Mouse (Mus musculus) testis, adult 2 months (tissue): ENCODE results near the gene Tmem178b. TPM values are rescaled to one million over a fixed set of nuclear protein-coding genes. Genes with fewer than 3 reads are reported as not detected.

Experiments
- H3K27ac ChIP-seq: fragments of 200-500 bp; 2 replicates; pipeline ENCODE4 v1.5.1; 2012; ENCODE audit warnings: low read depth, low read length; ENCODE audit not compliant: control insufficient read depth, insufficient read depth
- H3K27me3 ChIP-seq: fragments of 200-500 bp; 2 replicates; pipeline ENCODE4 v1.6.1; 2012; ENCODE audit warnings: mild to moderate bottlenecking, low read length, moderate library complexity; ENCODE audit not compliant: control insufficient read depth, insufficient read depth
- H3K36me3 ChIP-seq: fragments of 200-500 bp; 2 replicates; pipeline ENCODE4 v1.6.1; 2012; ENCODE audit warnings: mild to moderate bottlenecking, low read length; ENCODE audit not compliant: control insufficient read depth, insufficient read depth
- H3K4me1 ChIP-seq: fragments of 200-500 bp; 2 replicates; pipeline ENCODE4 v1.6.1; 2012; ENCODE audit warnings: low read length; ENCODE audit not compliant: control insufficient read depth, insufficient read depth
- H3K4me3 ChIP-seq: fragments of 200-500 bp; 2 replicates; pipeline ENCODE4 v1.5.1; 2012; ENCODE audit warnings: low read depth, mild to moderate bottlenecking, low read length, moderate library complexity, mixed read lengths; ENCODE audit not compliant: control insufficient read depth
- CTCF ChIP-seq: fragments of 200-500 bp; IDR thresholded peaks from 2 replicates; pipeline ENCODE4 v1.5.1; 2012; ENCODE audit warnings: low read depth, mild to moderate bottlenecking, inconsistent platforms, low read length, moderate library complexity; ENCODE audit not compliant: control insufficient read depth, insufficient read depth, insufficient replicate concordance
- POLR2A ChIP-seq: fragments of 200-500 bp; IDR thresholded peaks from 2 replicates; pipeline ENCODE4 v1.6.1; 2012; ENCODE audit warnings: low read depth, mild to moderate bottlenecking, inconsistent platforms, low read length, moderate library complexity; ENCODE audit not compliant: control insufficient read depth
- polyA plus RNA-seq: library from polyadenylated mRNA; depleted of rRNA; stranded (reverse); fragments of >200 nt; gene quantifications from 2 replicates; pipeline ENCODE4 v1.2.3, GENCODE M21; 2012

Gene Tmem178b
- polyA plus RNA-seq, 1 experiment, result 10.8 TPM

DNA sequence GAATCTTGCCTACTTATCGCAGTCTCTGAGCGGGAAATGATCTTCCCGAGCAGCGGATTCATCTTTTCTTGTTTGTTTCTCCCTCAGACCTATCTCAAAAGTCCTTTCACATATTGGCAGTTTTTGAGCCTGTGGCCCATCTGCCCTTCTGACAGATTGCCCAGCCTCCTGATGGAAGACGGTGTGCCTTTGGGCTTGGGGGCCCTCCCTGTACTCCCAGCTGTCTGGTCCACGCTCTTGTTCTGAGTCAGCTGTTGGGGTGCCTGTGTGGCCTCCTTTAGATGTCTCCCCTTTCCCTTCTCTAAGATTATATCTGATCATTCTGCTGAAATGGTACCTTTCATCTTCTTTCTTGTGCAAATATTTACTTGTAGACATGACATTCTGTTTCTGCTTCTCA is 195.4 kb downstream of the Tmem178b start:
- Histone ChIP-seq H3K36me3 (no peaks in the 10 kb centered on the region), H3K27me3 (no peaks in the 10 kb centered on the region), H3K4me1 (no peaks in the 10 kb centered on the region), H3K27ac (no peak overlapping the region), H3K4me3 (no peak overlapping the region)
- TF ChIP-seq POLR2A (no peak), CTCF (no peak)

DNA sequence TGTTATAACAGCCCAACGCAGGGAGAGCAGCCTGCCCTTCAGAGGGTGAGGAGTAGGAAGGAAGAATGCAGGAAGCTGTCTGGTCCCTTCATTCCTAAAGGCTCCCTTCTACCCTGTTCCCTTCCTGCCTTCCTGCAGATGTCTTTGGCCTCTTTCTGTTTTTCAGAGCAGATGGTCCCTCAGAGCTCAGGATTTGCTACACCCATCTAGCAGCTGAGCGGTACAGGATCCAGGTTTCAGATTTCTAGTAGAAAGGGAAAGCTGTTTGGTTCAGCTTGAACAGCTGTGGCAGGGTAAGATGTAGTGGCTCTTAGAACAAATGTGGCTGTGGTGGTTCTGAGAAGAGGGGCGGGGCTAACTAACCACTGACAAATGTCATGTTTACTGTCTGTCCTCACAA is 197.9 kb downstream of the Tmem178b start:
- Histone ChIP-seq H3K36me3 (no peaks in the 10 kb centered on the region), H3K4me1 (no peaks in the 10 kb centered on the region), H3K27me3 (no peaks in the 10 kb centered on the region), H3K27ac (no peak overlapping the region), H3K4me3 (no peak overlapping the region)
- TF ChIP-seq CTCF (no peak), POLR2A (no peak)

DNA sequence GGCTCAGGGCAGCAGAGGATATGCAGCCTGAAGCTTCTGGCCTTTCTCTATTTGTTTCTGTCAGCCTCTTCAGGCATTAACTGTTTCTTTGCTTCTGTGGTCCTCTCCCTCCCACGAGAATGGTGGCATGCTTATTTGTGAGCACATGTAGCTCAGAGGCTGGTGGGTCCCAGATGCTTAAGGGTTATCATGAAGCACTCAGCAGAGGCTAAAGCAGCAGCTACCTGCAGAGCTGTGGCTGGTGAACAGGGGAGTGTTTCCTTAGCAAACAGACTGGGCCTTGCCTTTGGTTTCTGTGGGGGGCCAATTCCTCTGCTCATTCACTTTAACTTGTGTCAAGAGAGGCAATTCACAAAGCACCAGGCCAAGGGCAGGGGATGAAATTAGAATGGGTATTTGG is 203.0 kb downstream of the Tmem178b start:
- no peaks in the 10 kb centered on the region for H3K36me3 ChIP-seq
- H3K27ac ChIP-seq, result no peak overlapping the region
- TF ChIP-seq POLR2A (no peak), CTCF (no peak)
- H3K4me3 ChIP-seq, result no peak overlapping the region
- no peaks in the 10 kb centered on the region for H3K4me1 ChIP-seq
- no peaks in the 10 kb centered on the region for H3K27me3 ChIP-seq

DNA sequence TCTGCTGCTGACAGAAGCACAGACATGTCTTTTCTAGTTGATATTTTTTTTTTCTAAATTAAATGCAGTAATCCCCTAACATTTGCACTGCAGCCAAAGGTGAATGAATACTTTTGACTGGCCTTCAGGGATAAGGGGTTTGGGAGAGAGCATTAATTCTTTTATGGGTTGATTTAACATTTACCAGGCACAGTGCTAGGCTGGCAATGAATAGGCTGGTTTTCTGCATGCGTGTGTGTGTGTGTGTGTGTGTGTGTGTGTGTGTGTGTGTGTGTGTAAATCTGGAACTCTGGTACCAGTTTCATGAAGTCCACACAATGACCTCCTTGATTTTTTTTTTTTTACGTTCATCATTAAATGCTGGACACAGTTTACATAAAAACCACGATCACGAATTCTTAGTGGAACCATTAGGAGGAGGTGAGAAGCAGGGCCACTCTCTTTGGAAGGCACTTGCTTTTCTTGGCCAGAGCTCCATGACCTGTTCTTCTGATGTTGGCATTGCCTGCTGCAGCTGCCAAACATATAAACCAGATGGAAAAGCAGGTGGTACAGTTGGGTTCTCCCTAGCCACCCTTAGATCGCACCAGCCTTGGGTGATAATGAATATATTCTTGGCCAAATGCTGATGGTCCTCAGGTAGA is 203.7 kb downstream of the Tmem178b start:
- Histone ChIP-seq H3K4me1 (no peaks in the 10 kb centered on the region), H3K27ac (no peak overlapping the region), H3K4me3 (no peak overlapping the region), H3K27me3 (no peaks in the 10 kb centered on the region), H3K36me3 (no peaks in the 10 kb centered on the region)
- TF ChIP-seq POLR2A, result no peak

DNA sequence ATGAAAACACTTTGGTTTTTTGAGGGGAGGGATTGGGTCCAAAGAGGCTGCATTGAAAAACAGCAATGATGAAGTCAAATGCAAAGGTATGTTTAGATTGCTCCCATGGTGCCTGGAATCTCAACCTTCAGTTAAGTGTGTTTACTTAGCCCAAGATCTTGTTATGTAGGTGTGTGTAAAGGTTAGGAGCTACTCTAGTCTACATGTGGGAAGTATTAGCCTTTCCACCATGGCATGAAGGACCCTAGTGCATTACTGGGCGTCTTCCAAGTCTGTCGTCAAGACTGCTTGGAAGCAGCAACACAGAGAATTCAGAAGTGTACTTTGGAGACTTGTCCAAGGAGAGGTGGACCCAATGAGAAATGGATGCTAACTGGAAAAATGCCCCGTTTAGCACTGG is 205.3 kb downstream of the Tmem178b start:
- H3K36me3 ChIP-seq, result no peaks in the 10 kb centered on the region
- no peaks in the 10 kb centered on the region for H3K4me1 ChIP-seq
- H3K27me3 ChIP-seq, result no peaks in the 10 kb centered on the region
- no peak overlapping the region for H3K27ac ChIP-seq
- TF ChIP-seq CTCF (no peak), POLR2A (no peak)
- H3K4me3 ChIP-seq, result no peak overlapping the region

DNA sequence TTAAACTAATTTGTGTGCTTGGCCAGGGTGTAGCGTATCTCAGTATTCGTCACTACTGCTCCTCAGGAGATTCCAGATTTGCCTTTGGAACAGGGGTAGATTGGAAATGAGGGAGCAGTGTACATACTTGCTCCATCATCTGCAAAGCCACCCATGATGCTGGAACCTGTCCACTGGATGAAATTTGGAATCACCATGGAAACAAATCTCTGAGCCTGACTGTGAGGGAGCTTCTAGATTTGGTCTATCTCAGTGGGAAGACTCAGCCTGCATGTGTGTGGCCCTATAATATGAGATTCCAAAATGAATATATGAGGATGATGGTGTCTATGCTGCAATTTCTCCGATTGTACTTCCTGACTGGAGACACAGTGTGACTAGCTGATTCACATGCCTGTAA is 210.7 kb downstream of the Tmem178b start:
- Histone ChIP-seq H3K27ac (no peak overlapping the region), H3K4me3 (no peak overlapping the region), H3K27me3 (no peaks in the 10 kb centered on the region), H3K4me1 (no peaks in the 10 kb centered on the region), H3K36me3 (no peaks in the 10 kb centered on the region)
- TF ChIP-seq CTCF (no peak), POLR2A (no peak)

DNA sequence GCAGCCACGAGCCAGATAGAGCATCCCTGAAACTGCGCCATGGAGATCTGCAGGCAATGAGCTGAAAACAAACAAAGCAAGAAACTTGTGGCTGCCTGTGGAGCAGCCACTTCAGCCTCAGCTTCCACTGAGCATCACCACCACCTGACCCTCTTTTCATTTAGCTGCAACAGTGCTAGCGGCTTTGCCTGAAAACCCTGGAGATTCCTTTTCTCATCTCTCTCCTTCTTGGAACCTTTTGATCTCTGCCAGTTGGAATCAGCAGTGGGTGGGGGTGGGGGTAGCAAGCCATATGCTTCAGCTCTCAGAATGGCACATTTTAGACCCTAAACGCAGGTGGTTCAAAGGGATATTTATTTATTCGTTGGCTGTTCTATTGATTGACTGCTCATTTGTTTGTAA is 218.2 kb downstream of the Tmem178b start:
- TF ChIP-seq CTCF (no peak), POLR2A (no peak)
- H3K4me1 ChIP-seq, result peaks cover 10% of the 10 kb centered on the region
- H3K36me3 ChIP-seq, result no peaks in the 10 kb centered on the region
- no peak overlapping the region for H3K4me3 ChIP-seq
- H3K27ac ChIP-seq, result no peak overlapping the region
- no peaks in the 10 kb centered on the region for H3K27me3 ChIP-seq

DNA sequence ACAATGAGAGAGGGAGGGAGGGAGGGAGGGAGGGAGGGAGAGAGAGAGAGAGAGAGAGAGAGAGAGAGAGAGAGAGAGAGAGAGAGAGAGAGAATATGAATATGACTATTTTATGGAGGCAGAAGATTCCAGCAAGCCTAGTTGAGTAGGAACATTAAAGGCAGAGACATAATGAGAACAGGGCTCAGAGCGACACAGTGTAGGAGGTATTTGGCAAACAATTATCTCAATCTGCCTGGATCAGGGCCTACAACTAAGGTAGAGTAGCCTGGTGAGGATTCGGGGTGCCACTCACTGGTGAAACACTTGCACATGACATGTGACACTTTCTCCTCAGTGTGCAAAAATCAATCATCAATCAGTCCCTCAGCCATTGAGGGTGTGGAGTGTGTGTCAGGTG is 225.4 kb downstream of the Tmem178b start:
- H3K27me3 ChIP-seq, result no peaks in the 10 kb centered on the region
- H3K4me1 ChIP-seq, result no peaks in the 10 kb centered on the region
- no peak overlapping the region for H3K27ac ChIP-seq
- TF ChIP-seq POLR2A, result no peak
- H3K36me3 ChIP-seq, result no peaks in the 10 kb centered on the region
- H3K4me3 ChIP-seq, result no peak overlapping the region
